Mouse (Mus musculus) WW6 (cell line): ENCODE measurements around the gene Pfn1.

ENCODE experiments used
- DNase-seq: peaks from one replicate; pipeline ENCODE4 v3.0.0-alpha.2; 2013; ENCODE audit warnings: low read depth, low spot score

The Pfn1 gene

DNA sequence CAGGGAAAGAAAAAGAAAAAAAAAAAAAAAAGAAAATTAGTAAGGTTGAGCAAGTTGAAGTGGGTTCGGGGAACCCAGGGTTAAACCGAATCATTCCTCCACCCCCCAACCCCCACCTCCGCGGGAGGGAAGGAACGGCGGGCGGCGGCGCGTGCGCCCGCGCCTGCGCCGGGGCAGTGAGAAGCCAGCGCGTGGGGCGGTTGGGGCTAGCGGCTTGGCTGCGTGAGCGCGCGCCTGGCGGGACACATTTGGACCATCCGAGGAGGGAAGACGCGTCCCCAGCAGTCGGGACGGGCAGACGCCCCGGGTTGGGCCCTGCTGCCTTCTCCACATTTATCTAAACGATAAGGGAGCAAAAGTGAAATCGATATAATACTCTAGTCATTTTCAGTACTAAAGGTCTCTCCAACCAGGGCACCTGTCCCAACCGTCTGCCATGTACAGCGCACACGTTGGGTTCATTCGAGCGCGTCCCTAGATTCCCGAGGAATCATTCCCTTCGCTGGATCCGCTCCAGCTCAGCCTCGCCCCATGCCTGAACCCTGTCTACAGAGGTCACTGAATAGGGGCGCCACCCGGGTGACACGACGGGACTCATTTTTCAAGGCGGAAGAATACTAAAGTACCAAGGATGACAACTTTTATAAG, 603 bp upstream of the Pfn1 start:
- peak; percentile 61 for DNase-seq

DNA sequence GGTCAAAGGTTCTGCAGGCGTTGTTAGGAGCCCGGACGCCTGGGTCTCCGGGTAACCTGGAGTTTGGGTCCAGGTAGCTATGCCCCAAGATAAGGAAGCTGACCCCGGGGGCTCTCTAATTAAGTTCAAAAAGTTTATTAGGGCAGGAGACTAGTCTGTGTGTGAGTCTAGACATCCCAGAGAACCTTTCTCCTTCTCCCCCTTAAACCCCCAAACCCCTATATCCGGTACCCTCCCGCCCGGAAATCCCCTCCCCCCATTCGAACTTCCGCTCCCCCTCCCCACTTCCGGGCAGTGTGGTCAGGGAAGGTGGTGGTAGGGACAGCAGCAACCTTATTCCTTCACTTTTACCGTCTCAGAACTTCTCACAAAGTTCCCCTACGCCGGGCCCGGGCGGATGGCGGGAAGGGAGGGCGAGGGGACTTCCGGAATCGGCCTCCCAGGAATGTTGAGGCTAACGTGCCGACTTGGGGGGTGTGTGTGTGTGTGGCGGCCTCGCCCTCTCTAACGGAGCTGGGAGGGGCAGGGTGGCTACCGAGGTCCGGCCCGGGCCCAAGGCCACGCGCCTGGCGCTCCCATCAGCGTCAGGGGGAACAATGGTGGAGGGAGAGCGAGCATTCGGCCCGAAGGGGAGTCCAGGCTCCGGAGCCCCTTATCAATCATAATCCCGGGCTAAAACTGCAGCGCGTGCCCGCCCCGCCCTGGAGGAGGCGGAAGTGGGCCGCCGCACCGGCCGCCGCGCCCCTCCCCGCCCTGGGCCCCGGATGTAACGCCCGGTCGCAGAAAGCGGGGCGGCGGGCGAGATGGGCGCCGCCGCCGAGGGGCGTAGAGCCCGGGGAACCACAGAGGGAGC, 873 bp downstream of the Pfn1 start:
- peak; percentile 42 for DNase-seq

DNA sequence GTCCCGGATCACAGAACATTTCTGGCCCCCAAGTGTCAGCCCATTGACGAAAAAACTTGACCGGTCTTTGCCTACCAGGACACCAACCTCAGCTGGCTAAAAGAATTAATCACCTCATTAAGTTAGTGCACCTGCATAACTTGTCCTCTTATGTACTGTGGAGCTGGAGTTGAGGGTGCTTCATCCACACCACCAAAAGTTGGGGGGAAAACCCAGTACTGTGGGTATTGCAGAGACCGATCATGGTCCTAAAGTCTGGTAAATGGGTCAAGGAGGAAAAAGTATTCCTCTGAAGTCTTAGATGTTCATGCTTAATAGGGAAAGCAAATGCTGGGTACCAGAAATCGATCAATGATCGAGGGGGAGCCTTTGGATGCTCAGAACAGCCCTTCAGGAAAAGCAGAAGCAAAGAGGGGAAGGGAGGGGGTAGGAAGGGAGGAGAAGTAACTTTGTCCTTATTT, 1.5 kb downstream of the Pfn1 start:
- no peak for DNase-seq

GRCm38 (mm10) chr11:70652029-70652883, 2.2 kb downstream of the Pfn1 start:
- DNase-seq: no peak

DNA sequence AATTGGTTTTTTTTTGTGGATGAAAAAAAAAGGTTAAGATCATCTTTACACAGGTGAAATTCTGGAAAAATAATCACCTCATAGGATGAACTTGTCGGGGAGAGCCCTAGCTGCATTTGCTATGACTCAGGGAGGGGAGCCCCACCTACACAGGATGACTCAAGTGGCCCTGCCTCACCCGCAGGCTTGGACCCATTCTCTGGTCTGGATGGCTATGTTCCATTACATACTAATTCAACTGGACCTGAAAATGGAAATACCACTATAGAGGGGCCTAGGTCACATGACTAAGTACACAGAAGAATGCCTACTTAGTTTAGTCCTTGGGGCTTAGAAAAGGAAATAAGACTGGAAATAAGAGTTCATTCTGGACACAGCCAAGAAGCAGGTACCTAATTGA, 3.1 kb downstream of the Pfn1 start:
- no peak for DNase-seq

DNA sequence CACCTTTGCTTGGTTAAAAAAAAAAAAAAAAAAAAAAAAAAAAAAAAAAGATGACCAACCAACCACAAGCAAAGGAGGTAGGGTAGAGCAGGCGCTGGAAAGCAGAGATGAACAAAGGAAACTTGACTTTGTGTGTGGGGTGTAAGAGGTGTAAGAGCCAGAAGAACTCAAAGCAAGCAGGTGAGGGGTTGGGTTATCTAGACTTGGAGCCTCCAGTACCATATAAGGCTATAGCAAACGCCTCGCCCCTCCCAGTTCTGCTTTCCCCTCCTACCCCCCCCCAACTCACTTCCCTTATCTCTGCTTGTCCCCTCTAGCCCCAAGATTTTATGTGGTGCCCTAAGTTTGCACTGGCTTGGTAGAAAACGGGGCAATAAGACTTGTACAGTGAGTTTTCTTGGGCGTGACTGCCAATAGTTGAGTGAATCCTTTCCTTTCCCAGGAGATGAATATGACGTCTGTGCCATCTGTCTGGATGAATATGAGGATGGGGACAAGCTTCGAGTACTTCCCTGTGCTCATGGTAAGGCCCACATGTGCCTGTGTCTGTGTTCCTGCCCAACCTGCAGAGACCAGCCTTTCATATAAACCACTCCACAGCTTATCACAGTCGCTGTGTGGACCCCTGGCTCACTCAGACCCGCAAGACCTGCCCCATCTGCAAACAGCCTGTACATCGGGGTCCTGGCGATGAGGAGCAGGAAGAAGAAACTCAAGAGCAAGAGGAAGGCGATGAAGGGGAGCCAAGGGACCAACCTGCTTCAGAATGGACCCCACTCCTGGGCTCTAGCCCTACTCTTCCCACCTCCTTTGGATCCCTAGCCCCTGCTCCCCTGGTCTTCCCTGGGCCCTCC, 3.9 kb downstream of the Pfn1 start:
- no peak for DNase-seq

- no peak for DNase-seq
Measured at GRCm38 (mm10) chr11:70649185-70649734, 5.2 kb downstream of the Pfn1 start.

- no peak for DNase-seq
Measured at GRCm38 (mm10) chr11:70648512-70648911, 5.9 kb downstream of the Pfn1 start.

GRCm38 (mm10) chr11:70647716-70648420, 6.6 kb downstream of the Pfn1 start:
- no peak for DNase-seq

DNA sequence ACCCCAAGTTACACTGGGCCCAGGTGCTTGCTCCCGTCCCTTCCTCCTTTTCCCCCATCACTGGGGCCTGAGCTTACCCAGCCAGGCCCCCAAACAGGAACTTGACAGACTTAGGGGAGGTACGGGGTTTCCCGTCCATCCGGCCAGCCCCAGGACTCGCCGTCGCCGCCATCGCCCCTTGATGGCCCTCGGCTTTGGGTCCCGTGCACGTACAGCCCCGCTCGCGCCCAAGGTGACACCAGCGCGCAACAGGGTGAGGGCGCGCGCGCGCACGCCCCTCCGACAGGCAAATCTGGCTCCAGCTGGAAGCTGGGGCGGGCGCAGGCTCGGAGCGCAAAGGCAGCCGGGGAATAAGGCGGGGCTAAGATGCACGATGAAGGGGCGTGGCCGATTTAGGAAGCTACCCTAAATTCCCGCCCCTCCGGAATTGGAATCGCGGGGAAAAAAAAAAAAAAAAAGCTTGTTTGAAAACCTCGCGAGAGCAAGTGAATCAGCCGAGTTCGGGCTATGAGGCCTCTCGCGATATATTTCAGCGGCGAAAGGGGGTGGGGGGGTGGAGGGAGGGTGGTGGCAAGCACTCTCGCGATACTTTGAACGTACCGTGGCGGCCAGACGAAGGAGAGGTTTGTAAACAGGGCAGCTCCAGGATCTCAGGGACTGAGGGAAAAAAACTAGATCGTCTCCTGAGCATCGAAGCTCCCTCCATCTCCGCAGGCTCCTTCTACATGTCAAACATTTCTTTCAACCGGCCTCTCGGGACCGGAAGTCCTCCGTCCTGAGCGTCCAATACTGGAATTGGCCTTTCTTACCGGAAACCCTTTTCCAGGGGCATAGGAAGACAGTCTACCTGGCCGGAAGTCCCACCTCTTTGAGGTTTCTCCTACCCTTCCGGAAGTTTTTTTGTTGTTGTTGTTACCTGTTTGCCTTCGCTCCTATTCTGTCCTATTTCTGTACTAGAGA, 7.5 kb downstream of the Pfn1 start, which contains the start of the genes Rnf167 and Slc25a11:
TSS of gene Rnf167 (plus strand) at position 545 of the 960 bp plus-strand sequence.
TSS of gene Slc25a11 (minus strand) at position 789 of the 960 bp plus-strand sequence.
- DNase-seq: peak; percentile 99

DNA sequence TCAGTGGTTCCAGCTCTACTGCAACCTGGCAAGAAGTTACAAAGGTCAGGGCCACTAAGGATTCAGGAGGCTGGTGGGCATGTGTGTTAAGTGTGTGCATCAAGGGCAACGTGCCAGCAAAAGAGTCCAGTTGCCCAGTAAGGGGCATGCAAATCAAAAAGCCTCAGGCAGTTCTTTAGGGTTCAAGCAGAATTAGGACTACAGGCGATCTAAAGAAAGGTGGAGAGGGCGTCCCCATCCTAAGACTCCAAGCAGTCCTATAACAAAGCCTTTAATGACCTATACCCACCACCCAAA, 8.2 kb downstream of the Pfn1 start:
- no peak for DNase-seq

GRCm38 (mm10) chr11:70645461-70646258, 8.8 kb downstream of the Pfn1 start:
- DNase-seq: no peak

DNA sequence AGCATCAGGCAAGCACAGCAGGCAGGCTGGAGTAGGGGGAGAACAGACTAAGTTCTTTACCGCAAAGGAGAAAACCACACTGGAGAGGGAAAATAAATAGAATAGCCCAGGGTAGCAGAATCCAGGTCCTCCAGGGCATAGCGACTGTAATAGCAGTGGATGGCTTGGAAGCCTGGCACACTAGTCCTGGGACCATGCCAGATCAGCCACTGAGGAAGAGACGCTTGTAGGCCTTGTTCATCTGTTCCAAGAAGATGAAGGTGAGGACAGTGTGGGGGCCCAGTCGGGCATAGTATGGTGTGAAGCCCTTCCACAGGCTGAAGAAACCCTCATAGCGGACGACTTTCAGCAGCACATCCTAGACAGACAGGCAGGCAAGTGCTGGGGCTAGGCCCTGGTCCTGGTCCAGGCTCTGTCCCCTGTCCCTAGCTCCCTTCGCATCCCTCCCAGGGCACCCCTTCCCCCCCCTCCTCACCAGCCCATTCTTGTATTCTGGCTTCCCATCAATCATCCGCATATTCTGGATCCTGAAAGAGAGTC, 9.8 kb downstream of the Pfn1 start:
- no peak for DNase-seq

GRCm38 (mm10) chr11:70643051-70643450, 11.4 kb downstream of the Pfn1 start:
- DNase-seq: no peak

DNA sequence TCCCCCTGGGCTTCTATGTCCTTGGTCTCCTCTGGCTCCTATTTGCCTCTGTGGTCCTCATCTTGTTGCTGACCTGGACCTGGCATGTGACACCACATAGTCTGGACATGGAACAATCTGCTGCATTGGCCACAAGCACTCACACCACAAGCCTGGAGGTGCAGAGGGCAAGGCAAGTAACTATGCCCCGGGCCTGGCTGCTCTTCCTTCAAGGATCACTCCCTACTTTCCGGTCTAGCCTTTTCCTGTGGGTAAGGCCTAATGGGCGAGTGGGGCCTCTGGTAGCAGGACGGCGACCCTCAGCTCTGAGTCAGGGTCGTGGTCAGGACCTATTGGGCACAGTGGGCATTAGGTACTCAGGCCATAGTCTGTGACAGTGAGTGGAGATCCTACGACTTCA, 13.2 kb downstream of the Pfn1 start:
- DNase-seq: no peak

- DNase-seq: no peak
Measured at GRCm38 (mm10) chr11:70639976-70640375, 14.5 kb downstream of the Pfn1 start.

DNA sequence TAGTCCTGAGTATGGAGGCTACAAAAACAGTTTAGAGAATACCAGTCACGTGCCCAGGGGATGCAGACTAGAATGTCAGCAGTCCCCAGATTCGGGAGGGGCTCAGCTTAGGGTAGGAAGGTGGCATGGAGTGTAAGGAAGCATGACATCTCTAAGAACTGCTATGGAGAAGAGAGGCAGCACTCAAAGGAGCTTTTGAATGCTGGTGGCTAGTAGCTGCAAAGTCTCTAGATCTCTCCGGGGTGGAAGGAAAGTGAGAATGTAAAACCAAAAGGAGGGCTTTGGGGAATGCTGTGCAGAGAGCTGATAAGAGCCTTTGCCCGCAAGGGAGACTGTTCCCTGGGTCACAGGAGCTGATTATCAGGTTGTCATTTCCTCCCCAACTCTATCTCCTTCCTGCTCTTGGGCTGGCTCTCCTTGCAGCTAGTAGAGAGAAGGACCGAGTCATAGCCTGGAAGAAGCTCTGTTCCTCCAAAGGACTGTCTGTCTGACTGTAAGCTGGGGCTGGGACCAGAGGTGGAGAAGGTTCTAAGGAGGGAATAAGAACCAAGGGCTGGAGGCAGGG, 15.6 kb downstream of the Pfn1 start, which contains the start of gene Gp1ba:
TSS of gene Gp1ba (plus strand) at position 409 of the 565 bp plus-strand sequence.
- no peak for DNase-seq
